Mouse (Mus musculus): Measurements from ENCODE around the gene Prr5l.
"Not testable (repeated sequence)": the region's sequence is repeated elsewhere in the genome, so short reads cannot be mapped to it uniquely, and the experiment has no call there.

Gene Prr5l

DNA sequence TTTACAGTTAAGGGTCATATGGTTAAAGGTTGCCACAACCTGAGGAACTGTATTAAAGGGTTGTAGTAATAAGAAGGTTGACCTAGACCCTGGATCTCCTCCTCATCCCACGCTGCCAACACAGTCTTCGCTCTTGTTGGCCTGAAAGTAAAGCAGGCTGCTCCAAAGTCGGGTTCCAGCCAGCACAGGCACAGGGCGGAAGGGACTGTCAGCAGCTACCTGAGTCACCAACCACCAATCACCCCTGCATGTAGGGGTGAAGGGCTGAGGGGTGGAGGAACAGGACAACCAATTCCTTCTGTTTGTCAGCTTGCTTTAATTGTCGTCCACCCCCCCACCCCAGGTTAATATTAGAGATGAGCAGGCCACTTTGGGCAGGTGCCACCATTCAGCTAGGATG lies 119.3 kb downstream of the Prr5l start:
- DNase-seq (ENCODE audit: inconsistent age in 2 of 2, low spot score in 1 of 2), result no peak

DNA sequence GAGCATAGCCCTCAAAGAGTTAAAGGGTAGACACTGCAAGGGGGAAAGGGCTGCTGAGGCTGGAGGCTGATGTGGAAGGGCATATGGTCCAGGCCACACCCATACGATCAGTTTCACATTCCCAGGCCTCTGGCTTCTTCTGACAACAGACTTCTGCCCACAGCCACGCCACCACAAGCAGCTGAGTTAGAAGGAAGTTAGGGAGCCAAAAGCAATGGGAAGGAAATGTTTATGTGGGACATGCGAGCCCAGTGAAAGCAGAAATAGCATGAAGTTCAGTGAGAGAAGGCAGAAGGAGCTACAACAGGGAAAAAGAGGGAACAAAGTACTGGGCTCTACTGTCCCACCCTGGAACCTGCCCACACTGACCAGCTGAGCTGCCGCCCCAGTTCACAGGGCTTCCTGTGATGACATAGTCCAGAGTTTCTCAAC lies 119.9 kb downstream of the Prr5l start:
- DNase-seq (ENCODE audit: inconsistent age in 2 of 2, low spot score in 1 of 2), result peak; percentile 26 to 50

DNA sequence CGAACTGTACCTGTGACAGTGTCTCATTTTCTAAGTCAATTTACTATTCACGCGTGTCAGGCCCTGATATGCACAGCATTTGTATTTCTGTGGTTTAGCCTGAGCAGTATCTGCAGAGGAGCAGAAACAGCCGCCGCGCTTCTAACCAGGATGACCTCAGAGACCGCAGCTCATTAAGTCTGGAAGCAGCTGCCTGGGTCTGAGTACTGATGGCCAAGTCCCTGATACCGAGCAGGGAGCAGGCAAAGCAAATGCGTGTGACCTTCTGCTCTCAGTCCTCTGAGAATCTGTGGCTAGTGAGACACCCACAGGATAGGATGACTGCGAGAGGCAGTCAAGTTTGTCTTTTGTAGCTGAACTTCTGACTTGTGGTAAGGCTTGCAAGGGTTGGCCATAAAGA lies 120.4 kb downstream of the Prr5l start:
- no peak for DNase-seq (ENCODE audit: inconsistent age in 2 of 2, low spot score in 1 of 2)

DNA sequence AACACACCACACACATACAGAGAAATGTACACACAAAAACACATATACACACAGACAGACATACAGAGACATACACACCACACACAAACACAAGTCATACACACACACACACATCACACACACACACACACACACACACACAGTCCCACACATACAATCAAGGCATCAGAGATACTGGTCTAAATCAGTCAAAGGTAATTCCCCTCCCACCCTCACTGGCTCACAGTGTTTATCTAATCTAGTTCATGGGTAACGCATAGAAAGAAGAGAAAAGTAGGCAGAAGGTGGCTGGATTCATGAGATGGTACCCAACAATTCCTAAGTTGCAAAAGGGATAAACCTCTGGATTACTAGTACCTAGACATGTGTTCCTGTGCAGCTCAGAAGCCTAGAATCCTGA lies 120.9 kb downstream of the Prr5l start:
- no peak for DNase-seq (ENCODE audit: inconsistent age in 2 of 2, low spot score in 1 of 2)

- no peak for DNase-seq (ENCODE audit: inconsistent age in 2 of 2, low spot score in 1 of 2)
Observed at GRCm38 (mm10) chr2:101759523-101760277, 123.1 kb downstream of the Prr5l start.

DNA sequence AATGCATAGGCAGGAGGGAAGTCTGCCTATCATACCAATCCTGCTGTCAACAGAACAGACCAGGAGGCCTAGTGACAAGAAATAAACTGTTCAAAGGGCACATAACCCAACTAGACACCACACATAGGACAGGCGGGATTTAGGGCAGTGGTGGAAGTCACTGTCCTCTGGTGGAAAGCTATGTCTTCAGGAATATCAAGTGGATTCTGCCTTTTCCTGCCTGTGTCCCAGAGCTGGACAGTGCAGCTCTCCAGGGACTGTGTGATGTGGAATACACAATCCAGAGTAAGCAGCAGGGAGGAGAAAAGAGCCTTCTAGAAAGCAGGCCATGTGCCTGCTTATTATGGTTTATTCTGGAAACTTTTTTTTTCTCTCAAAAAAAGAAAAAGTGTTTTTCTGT lies 125.0 kb downstream of the Prr5l start:
- no peak for DNase-seq (ENCODE audit: inconsistent age in 2 of 2, low spot score in 1 of 2)

DNA sequence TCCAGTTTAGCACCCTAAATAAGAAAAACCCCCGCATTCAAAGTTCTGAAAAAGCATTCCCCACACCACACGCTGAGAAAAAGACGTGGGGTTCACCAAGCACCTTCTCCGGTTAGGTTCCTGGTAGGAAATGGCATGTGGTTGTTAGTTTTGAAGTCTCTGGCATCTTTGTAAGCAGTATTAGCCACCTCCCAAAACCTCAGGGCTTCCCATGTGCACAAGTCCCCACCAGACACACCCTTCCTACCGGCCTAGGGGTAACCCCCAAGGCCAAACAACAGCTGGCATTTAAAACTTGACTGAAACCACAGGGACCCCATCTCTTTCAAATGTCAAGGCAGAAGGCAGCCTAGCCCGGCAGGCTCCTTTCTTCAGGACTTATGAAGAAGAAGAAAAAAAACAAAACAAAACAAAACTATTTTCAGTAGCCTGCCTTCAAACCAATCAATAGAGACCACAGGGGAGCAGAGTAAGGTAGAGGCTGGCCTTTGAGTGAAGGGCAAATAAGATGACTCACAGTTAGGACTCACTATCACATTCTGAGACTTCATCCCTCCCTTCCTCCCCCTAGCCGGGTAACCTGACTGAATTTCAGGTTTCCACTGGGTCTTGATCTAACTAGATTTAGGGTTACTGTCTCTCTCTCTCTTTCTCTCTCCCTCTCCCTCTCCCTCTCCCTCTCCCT lies 126.6 kb downstream of the Prr5l start:
- DNase-seq (ENCODE audit: inconsistent age in 2 of 2, low spot score in 1 of 2), result no peak

DNA sequence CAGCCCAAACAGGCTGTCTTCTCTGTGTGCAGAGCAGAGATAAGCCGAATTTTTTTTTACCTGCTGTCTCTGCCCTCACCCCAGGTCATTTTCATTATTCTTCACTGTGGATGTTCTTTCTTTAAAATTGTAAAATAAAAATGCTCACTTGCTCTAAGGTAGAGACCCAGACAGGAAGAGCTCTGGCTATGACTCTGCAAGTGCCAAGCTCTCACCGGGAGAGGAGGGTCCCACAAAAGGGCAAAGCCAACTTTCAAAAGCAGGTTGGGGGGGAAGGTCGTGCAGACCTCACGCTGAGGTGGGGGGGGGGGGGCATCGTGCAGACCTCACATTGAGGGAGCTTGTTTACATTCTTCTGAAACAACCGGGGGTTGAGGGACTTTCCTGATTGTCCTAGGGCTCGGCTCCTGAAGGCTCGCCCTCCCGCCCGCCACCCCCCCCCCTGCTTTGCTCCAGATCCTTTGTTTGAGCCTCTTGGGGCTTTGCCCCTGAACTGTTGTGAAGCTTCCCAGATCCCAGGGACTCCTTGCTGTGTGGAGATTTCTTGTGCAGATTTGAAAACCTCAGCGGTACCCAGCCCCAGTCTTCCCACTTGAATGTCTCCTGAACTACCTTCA lies 127.8 kb downstream of the Prr5l start:
- no peak for DNase-seq (ENCODE audit: inconsistent age in 2 of 2, low spot score in 1 of 2)

GRCm38 (mm10) chr2:101754428-101754827 lies 128.4 kb downstream of the Prr5l start:
- no peak for DNase-seq (ENCODE audit: inconsistent age in 2 of 2, low spot score in 1 of 2)

- no peak for DNase-seq (ENCODE audit: inconsistent age in 2 of 2, low spot score in 1 of 2)
Observed at GRCm38 (mm10) chr2:101752979-101753378, 129.8 kb downstream of the Prr5l start.

GRCm38 (mm10) chr2:101752402-101752801 lies 130.4 kb downstream of the Prr5l start:
- DNase-seq (ENCODE audit: inconsistent age in 2 of 2, low spot score in 1 of 2), result peak; percentile 43 to 73

DNA sequence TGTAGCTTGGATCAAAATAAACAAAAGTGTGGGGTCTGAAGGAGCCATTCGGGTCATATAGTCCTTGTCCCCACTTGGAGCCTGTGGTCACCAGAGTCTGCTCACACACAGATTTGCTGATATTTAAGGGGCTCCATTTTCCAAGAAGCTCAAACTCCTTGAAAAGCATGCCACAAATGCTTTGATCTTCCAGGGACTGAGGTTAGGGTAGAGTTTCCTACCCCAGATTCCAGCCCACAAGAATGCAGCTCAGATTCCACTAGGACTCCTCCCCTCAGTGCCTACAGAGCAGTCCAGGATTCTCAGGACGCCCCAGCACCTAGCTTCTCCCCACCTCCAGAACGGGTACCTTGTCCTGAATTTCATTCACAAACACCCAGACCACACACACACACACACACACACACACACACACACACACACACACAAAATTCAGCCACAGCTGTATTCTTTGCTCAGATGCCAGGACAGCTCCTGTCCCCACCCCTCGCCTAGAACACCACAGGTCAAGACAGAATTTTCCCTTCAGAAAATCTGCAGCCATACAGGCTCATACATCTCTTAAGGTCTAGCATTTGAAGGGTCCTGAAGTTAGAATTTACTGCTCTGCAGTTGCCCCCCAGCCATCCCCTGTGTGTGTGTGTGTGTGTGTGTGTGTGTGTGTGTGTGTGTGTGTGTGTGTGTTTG lies 131.4 kb downstream of the Prr5l start:
- DNase-seq (ENCODE audit: inconsistent age in 2 of 2, low spot score in 1 of 2), result no peak

DNA sequence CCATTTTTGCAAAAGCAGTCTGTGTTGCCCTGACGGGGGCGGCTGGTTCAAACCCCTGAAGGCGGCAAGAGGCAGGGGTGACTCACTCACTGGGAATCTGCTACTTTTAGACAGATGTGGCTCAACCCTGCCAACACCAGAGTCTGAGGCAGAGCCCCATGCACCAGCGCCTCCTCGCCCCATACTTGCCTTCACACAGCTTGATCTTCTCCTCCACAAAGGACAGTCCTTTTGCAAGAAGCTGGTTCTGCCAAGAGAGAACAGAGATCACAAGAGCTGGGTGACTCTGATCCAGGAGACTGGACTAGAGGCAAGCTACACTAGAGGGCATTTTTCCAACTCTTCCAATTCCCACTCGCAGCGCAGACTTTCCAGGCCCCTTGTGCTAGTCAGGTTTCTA lies 136.3 kb downstream of the Prr5l start:
- DNase-seq (ENCODE audit: inconsistent age in 2 of 2, low spot score in 1 of 2), result peak in 1 of 2 experiments; percentile 51

DNA sequence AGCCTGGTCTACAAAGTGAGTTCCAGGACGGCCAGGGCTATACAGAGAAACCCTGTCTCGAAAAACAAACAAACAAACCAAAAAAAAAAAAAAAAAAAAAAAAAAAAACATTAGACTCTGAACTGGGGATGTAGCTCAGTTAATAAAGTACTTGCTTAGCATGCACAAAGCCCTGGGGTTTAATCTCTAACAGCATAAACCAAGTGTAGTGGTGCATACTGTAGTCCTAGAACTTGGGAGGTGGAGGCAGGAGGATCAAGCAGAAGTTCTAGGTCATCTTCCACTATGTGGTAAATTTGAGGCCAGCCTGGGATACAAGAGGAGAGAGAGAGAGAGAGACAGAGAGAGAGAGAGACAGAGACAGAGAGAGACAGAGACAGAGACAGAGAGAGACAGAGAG lies 137.2 kb downstream of the Prr5l start:
- not testable (repeated sequence) for DNase-seq (ENCODE audit: inconsistent age in 2 of 2, low spot score in 1 of 2)

DNA sequence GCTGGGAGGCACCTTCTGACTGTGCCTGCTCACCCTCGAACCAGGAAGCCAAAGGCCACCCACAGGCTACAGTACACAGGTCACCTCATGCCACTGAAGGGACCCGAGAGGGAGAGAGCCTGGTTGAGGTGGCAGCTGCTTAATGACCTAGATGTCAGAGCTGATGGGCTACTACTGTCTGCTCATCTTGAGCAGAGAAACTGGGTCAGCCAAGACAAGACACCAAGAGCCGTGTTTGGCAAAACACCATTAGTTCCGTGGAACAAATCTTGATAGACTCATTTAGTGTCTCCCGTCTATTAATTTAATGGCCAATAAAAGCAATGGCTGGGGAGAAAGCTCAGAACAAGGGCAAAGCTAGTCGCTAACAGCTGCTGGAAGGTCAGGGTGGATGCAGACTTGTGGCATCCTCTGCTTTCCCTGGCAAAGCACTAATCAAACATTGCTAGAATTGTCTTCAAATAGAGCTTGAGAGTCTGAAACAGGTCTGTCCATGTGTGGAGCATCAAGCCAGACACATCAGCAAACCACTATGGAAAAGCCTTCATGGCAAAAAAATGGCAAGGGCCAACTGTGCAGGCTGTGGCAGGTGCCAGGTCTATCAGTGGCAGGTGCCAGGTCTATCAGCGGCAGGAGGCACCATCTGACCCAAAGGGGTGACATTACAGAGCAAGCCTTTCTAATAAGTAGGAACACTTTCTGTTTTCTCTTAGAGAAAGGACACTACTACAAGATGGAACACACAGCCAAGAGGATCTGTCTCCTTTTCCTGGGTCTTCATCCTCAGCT lies 140.6 kb downstream of the Prr5l start:
- no peak for DNase-seq (ENCODE audit: inconsistent age in 2 of 2, low spot score in 1 of 2)

- DNase-seq (ENCODE audit: inconsistent age in 2 of 2, low spot score in 1 of 2), result no peak
Observed at GRCm38 (mm10) chr2:101741653-101742052, 141.2 kb downstream of the Prr5l start.

DNA sequence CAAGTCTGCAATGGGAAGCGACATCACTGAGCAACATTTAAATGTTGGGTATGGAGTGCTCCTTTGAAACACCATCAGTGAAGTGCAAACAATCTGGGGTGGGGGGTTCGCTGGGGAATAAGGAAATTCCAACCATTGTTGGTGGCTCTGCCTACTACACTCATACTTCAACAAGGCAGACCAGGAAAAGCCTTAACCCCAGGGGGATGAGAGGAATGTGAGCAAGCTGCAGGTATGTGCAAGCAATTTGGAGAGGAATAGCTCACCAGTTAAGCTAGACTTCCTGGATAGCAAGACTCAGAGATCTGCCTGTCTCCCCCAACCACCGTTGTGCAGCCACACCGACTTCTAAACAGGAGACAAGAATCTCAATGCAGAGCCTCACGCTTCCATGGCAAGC lies 142.9 kb downstream of the Prr5l start:
- no peak for DNase-seq (ENCODE audit: inconsistent age in 2 of 2, low spot score in 1 of 2)

- DNase-seq (ENCODE audit: inconsistent age in 2 of 2, low spot score in 1 of 2), result peak; percentile 33 to 57
Observed at GRCm38 (mm10) chr2:101733564-101733963, 149.3 kb downstream of the Prr5l start.

GRCm38 (mm10) chr2:101732777-101733210 lies 150.0 kb downstream of the Prr5l start:
- DNase-seq (ENCODE audit: inconsistent age in 2 of 2, low spot score in 1 of 2), result no peak

DNA sequence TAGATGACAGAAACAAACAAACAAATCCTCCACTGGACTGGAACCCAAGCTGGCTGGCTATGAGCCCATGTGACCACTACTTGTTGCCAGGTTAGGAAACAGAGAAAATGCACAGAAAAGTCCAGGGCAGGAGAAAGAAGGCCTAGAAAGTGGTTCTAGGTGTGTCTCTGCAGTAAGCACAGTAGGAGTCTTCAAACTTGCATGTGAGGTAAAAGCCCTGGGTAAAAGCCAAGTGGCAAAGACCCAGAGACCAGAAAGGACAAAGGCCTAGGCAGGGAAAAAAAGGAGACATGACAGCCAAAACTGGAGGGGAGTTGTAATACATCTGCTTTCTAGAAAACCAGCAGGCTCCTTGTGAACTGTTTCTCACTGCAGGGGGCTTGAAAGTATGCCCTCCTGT lies 151.9 kb downstream of the Prr5l start:
- peak in 1 of 2 experiments; percentile 46 for DNase-seq (ENCODE audit: inconsistent age in 2 of 2, low spot score in 1 of 2)

DNA sequence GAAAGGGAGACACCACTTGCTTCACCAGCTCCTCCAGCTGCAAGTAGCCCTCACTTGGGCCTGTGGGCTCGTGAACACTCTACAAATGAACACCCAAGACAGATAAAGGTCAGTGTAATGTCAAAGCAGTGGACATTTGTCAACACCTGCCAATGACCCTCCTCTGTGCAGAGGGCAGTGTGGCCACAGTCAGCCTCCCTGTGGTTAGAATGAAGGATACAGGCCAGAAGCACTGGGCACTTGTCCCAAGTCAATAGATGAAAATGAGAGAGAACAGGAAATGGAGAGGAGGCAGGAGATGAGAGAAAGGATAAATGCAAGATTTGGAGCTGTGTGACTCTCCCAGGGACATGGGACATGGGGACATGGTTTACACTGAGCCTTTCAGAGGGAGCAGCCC lies 153.4 kb downstream of the Prr5l start:
- no peak for DNase-seq (ENCODE audit: inconsistent age in 2 of 2, low spot score in 1 of 2)

Data from adrenal gland, adult (tissue).